Mouse (Mus musculus): ENCODE measurements around the gene Zfhx3.

Gene Zfhx3

DNA sequence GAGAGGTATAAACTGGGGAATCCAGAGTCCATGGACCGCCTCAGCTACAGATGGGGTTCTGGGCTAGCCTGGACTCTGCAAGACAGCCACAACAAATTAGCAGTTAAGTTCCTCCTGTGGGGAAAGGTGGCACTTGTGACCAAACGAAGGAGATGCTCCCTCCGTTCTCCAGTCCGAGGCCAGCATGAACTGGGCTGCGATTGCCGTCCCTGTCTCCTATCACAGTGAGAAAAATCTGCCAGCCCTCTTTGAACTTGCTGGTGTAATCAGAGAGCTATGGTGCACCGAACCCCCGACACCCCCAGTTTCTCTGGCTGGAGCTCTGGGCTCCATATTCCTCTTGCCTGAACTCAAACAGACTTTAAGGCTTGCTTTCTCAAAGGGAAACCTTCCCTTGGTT, 945.4 kb downstream of the Zfhx3 start:
- in situ Hi-C loops (cut with MseI, MboI): no loop called here

- in situ Hi-C loops (cut with MseI, MboI): no loop called here
These were observed 946.5 kb downstream of the Zfhx3 start for GRCm38 (mm10) chr8:108888924-108889323.

DNA sequence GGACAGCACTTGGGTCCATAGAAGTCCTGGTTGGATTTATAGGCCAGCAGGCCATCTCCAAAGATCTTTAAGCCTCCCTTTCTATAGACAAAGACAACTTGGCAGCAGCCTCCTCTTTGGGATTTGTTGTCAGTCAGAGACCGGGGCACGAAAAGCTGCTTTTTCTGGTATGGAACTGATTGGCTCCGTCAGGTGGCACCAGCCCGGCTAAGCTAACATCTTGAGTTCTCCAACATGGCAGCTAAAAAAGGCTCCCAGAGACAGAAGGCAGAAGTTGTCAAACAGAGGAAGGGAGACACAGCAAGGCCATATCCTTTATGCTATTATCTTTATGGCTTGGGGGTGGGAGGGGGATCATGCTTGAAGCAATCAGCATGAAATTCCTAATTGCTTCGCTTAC, 947.0 kb downstream of the Zfhx3 start:
- in situ Hi-C loops (cut with MseI, MboI): no loop called here

- in situ Hi-C loops (cut with MseI, MboI): no loop called here
These were observed 951.8 kb downstream of the Zfhx3 start for GRCm38 (mm10) chr8:108894287-108894686.

GRCm38 (mm10) chr8:108896468-108897346, 954.3 kb downstream of the Zfhx3 start:
- in situ Hi-C loops (cut with MseI, MboI): no loop called here

GRCm38 (mm10) chr8:108897347-108898100, 955.1 kb downstream of the Zfhx3 start:
- in situ Hi-C loops (cut with MseI, MboI): no loop called here

DNA sequence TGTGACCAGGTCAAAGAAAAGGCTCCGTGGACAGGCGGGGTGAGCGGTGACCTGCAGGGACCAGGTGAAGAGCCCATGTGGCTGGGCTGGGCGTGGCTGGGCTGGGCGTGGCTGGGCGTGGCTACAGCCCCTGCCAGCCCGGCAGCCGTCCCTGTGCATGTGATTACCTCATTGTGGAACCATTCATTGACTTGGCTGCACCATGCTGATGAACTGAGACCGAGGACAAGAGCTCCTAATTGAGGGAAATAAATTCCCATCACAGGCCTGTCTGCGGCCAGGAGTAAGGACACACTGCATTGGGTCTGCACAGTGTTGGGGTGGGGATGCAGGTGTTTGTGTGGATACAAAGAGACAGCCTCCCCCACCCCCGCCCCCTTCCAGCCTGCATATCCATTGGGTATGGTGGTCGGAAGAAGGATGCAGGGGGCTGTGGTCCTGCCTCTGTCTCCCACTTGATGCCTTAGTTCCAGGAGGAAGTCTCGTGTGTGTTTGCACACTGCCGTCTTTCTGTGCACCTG, 956.9 kb downstream of the Zfhx3 start:
- in situ Hi-C loops (cut with MseI, MboI): no loop called here

DNA sequence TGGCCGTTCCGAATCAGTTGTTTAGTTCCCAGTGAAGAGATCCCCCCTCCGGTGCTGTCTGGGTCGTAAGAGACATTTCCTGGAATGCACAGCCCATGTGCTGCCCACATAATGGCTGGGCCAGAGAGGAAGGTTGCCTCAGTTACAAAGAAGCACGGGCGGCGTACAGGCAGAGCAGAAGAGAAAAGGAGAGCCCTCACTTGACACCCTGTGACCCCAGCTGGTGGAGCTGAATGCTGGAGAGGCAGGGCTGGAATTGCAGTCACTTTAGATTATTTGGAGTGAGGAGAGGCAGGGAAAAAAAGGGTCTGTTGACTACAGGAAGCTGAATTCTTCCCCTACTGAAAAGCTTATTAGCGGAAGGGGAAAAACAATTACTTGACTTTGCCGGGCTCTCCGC, 958.1 kb downstream of the Zfhx3 start:
- in situ Hi-C loops (cut with MseI, MboI): no loop called here

GRCm38 (mm10) chr8:108901208-108901607, 958.8 kb downstream of the Zfhx3 start:
- in situ Hi-C loops (cut with MseI, MboI): no loop called here

- in situ Hi-C loops (cut with MseI, MboI): no loop called here
These were observed 961.1 kb downstream of the Zfhx3 start for GRCm38 (mm10) chr8:108903550-108903949.

DNA sequence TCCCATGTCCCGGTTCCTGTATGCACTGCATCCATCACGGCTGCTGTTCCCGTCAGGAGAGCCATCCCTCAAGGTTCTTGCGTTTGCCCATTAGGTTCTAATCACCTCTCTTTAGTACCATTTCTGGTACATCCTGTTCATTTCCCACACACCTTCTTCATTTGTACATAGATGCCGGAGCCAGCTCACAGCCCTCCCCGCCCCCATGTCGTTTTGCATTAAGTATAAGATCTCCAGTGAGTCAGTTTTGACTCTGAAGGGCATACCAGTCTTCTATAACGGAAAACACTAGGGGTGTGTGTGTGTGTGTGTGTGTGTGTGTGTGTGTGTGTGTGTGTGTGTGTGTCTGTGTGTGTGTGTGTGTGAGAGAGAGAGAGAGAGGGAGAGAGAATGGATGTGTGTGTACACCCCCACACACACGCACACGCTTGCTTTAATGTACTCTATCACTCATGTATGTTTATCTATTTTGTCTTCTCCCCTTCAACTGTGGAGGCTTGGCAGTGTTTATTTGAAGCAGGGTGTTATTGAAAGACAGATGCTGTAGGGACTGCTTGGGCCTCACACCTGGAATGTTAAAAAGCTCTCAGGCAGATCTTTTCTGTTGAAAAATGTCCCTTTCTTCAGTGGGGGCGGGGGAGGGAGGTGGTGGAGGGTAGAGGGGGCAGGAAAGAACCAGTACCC, 962.0 kb downstream of the Zfhx3 start:
- in situ Hi-C loops (cut with MseI, MboI): no loop called here

DNA sequence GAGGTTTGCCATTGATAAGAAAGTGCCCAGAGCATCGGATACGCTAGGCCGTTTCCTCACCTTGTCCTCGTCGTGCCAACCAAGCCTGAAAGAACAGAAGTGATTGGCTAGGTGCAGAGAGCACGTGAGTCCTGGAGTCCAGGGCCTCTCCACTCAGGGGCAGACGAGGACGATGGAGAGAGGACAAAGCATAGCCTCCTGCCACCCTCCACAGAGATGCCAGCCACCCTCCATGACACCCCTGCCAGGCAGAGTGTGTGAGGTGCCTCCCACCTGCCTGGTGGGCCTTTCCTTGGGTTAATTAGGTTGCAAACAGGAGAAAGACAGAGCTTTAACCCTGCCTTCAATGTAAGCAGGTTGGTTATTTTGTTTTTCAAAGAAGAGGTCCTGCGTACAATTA, 965.6 kb downstream of the Zfhx3 start:
- in situ Hi-C loops (cut with MseI, MboI): no loop called here

DNA sequence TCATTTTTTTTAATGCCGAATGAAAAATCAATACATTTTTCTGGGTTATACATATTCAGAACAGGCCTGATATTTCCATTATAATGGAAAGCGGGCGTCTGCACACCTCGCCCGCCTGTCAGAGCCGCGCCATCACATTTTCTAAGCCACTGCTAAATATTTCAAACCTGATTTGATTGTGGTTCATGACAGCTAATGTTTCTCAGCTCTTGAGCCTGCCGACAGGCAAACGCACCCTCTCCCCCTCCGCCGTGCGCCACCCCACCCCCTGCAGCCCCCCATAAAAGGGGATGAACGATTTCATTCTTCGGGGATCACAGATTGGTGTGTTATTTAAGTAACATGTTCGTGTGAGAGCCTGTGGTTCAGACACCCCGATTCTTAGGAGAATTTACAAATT, 966.1 kb downstream of the Zfhx3 start:
- in situ Hi-C loops (cut with MseI, MboI): no loop called here

DNA sequence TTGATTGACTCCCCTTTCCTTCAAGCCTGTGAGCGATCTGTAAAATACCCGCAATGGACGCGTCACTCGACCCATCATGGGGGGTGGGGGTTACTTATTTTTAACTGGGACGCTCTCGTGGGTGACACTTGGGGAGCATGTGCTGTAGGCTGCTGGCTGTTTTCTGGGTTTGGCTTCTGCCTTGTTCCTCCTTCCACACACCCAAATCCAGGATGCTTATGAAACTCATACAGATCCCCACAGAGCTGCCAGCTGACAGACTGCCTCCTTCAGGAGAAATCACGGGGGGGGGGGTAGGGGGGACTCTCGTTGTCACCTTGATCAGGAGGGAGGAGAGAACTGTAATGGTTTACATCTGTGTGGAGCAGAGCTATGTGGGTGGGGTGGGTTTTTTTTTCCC, 966.6 kb downstream of the Zfhx3 start:
- in situ Hi-C loops (cut with MseI, MboI): no loop called here

- in situ Hi-C loops (cut with MseI, MboI): no loop called here
These were observed 967.0 kb downstream of the Zfhx3 start for GRCm38 (mm10) chr8:108909455-108909854.

- in situ Hi-C loops (cut with MseI, MboI): no loop called here
These were observed 968.4 kb downstream of the Zfhx3 start for GRCm38 (mm10) chr8:108910843-108911242.

DNA sequence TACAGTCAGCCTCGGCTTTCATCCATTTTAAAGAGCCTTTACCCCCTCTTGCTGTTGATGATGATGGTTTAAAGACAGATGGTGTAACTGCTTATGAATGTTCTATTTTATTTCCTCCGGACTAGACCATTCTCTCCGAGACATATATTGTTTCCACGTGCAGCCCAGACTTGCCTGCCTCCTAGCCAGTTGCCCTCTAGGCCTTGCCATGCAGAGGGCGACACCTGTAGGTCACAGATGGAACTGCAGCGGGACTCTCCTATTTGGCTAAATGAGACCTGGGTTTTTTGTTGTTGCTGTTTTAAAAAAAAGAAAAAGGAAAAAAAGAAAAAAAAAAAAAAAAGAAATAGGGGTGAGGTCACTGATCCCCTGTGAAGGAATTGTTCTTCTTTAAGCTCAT, 969.1 kb downstream of the Zfhx3 start:
- in situ Hi-C loops (cut with MseI, MboI): no loop called here

GRCm38 (mm10) chr8:108912998-108913397, 970.6 kb downstream of the Zfhx3 start:
- in situ Hi-C loops (cut with MseI, MboI): no loop called here

GRCm38 (mm10) chr8:108915425-108915824, 973.0 kb downstream of the Zfhx3 start:
- in situ Hi-C loops (cut with MseI, MboI): no loop called here

DNA sequence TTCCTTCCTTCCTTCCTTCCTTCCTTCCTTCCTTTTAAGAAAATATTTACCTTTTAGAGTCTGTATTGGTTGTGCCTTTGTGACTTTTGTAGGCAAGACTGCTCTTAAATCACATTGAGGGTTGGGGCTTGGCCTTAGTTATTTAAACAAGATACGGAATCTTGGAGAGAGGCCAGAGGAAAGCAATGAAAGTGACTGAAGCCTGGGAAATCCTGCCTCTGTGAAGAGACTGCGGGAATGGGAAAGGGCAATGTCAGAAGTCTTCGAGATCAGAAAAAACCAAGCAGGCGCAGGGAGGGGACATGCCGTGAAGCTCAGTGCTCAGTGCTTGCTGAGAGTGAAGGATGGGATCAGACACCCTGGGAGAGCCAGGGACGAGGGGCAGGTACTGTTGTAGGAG, 973.4 kb downstream of the Zfhx3 start:
- in situ Hi-C loops (cut with MseI, MboI): no loop called here

GRCm38 (mm10) chr8:108920151-108920550, 977.7 kb downstream of the Zfhx3 start:
- in situ Hi-C loops (cut with MseI, MboI): no loop called here

- in situ Hi-C loops (cut with MseI, MboI): no loop called here
These were observed 980.7 kb downstream of the Zfhx3 start for GRCm38 (mm10) chr8:108923161-108923560.

Data from mouse trophoblast stem cell (cell line).